Mouse (Mus musculus): ENCODE measurements around the gene Mymk. TPM values are rescaled to one million over a fixed set of nuclear protein-coding genes. Genes with fewer than 3 reads are reported as not detected.

The Mymk gene
- polyA plus RNA-seq, 1 experiment from 2014 or later: 1.3 TPM

DNA sequence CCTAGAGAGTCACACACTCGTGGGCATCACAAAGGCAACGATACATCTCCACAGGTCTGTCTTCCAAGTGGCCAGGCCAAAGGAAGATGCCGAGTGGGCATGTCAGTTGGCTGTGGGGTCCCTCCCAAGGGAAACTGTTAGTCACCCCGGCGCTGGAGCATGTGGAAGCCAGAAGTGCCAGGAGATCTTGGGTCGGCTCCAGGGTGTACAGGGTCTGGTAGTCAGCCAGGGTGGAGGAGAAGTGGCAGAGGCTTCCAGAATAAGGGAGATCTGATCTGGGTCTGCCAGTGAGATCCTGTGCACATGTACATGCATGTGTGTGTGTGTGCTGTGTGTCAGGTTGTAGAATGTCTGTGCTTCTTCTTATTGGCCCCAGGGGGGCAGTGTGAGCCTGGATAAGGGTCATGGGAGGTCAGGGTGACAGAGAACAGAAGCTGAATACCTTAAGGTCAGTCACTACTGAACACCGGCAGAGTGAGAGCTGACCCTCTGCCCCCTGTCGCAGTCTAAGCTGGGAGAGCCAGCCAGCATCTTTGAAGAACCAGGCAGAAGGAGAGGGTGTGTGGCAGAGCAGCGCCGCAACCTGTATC lies 5.8 kb upstream of the Mymk start:
- no peak for ATAC-seq (ENCODE audit: low read depth)

DNA sequence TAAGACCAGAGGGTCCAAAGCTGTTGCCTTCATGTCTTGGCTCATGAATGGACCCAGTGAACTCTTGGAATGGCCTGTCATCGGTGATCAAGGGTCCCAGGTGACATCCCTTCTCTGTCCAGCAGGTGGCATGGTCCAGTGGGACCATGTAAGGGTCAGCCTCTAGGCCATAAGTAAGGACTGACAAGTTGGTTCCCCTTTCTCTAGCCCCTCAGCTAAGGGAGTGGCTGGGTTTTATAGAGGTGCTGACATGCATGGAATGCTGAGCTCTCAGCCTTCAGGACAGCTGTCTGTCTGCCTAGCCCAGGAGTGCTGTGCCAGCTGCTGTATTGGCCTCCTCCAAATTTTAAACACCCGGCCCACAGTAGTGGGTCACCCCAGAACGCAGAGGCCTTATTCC lies 3.5 kb upstream of the Mymk start:
- H3K27me3 ChIP-seq: no peaks in the 10 kb centered on the region; the same call in 1 of the 2 replicates
- H3K4me2 ChIP-seq: no peak overlapping the region
- no peak for ATAC-seq (ENCODE audit: low read depth)
- H3K9me3 ChIP-seq: no peaks in the 10 kb centered on the region
- no peak overlapping the region for H3K4me3 ChIP-seq
- peaks cover 43% of the 10 kb centered on the region for H3K4me1 ChIP-seq (replicated peaks)
- no peaks in the 10 kb centered on the region for H3K36me3 ChIP-seq
- 69% methylated on average over 3 of the region's 3 CpGs for WGBS
- no peak overlapping the region for H3K9ac ChIP-seq
- no peak overlapping the region for H3K27ac ChIP-seq (replicated peaks)

More for the DNA sequence above, 5.8 kb upstream of the Mymk start:
- Histone ChIP-seq H3K36me3 (no peaks in the 10 kb centered on the region), H3K4me3 (no peak overlapping the region), H3K9ac (no peak overlapping the region), H3K4me2 (no peak overlapping the region), H3K4me1 (replicated peaks) (peaks cover 36% of the 10 kb centered on the region), H3K27ac (replicated peaks) (no peak overlapping the region), H3K9me3 (no peaks in the 10 kb centered on the region), H3K27me3 (no peaks in the 10 kb centered on the region; the same call in 1 of the 2 replicates)
- 64% methylated on average over 10 of the region's 10 CpGs for WGBS

DNA sequence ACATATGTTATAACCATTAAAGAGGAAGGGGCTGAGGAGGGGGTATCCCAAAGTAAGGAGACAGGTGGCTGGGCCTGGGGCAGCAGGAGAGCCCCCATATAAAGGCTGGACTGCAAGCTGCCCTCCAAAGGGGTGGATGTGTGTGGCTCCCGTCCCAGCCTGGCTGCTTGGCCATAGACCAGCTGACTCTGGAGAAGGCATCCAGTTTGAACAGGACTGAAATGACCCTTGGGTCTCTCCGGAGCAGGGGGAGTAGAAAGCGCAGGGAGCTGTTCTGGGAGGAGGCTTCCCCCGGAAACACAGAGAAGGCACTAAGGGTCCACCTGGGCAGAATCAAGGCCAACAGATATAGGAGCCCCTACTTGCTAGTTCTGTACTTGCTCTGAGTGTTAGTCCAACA lies 2.8 kb upstream of the Mymk start:
- Histone ChIP-seq H3K4me3 (no peak overlapping the region), H3K9ac (no peak overlapping the region), H3K4me1 (replicated peaks) (peaks cover 41% of the 10 kb centered on the region), H3K9me3 (no peaks in the 10 kb centered on the region), H3K4me2 (no peak overlapping the region), H3K27ac (replicated peaks) (no peak overlapping the region), H3K27me3 (no peaks in the 10 kb centered on the region; the same call in 1 of the 2 replicates), H3K36me3 (no peaks in the 10 kb centered on the region)
- no peak for ATAC-seq (ENCODE audit: low read depth)
- WGBS: 88% methylated on average over 4 of the region's 4 CpGs

- Histone ChIP-seq H3K27me3 (no peaks in the 10 kb centered on the region; the same call in 1 of the 2 replicates), H3K9me3 (no peaks in the 10 kb centered on the region), H3K4me2 (no peak overlapping the region), H3K27ac (replicated peaks) (no peak overlapping the region), H3K4me1 (replicated peaks) (peaks cover 27% of the 10 kb centered on the region), H3K9ac (no peak overlapping the region), H3K4me3 (no peak overlapping the region), H3K36me3 (no peaks in the 10 kb centered on the region)
- WGBS: 75% methylated on average over 4 of the region's 4 CpGs
- no peak for ATAC-seq (ENCODE audit: low read depth)
Observed at GRCm38 (mm10) chr2:27073407-27073806, 1.4 kb upstream of the Mymk start.

- Histone ChIP-seq H3K27me3 (no peaks in the 10 kb centered on the region; the same call in 1 of the 2 replicates), H3K9me3 (no peaks in the 10 kb centered on the region), H3K9ac (no peak overlapping the region), H3K4me2 (no peak overlapping the region), H3K36me3 (no peaks in the 10 kb centered on the region), H3K27ac (replicated peaks) (0 out of 2 replicates have a peak overlapping the region, but pooled peaks have one; percentile 13), H3K4me1 (replicated peaks) (peaks cover 23% of the 10 kb centered on the region), H3K4me3 (no peak overlapping the region)
- WGBS: 39% methylated on average over 4 of the region's 4 CpGs
- ATAC-seq (ENCODE audit: low read depth): peak; percentile 61; the same call in 1 of the 2 replicates
Observed at GRCm38 (mm10) chr2:27071137-27071536, 842 bp downstream of the Mymk start.

- no peak overlapping the region for H3K4me2 ChIP-seq
- WGBS: 82% methylated on average over 2 of the region's 2 CpGs
- H3K27me3 ChIP-seq: no peaks in the 10 kb centered on the region; the same call in 1 of the 2 replicates
- H3K4me1 ChIP-seq (replicated peaks): peaks cover 23% of the 10 kb centered on the region
- no peak overlapping the region for H3K4me3 ChIP-seq
- H3K9me3 ChIP-seq: no peaks in the 10 kb centered on the region
- no peak for ATAC-seq (ENCODE audit: low read depth)
- H3K27ac ChIP-seq (replicated peaks): no peak overlapping the region
- no peak overlapping the region for H3K9ac ChIP-seq
- H3K36me3 ChIP-seq: no peaks in the 10 kb centered on the region
Observed at GRCm38 (mm10) chr2:27070247-27070813, 1.6 kb downstream of the Mymk start.

GRCm38 (mm10) chr2:27069646-27070045 lies 2.3 kb downstream of the Mymk start:
- H3K4me3 ChIP-seq: no peak overlapping the region
- H3K4me2 ChIP-seq: no peak overlapping the region
- H3K36me3 ChIP-seq: no peaks in the 10 kb centered on the region
- H3K9ac ChIP-seq: no peak overlapping the region
- 40% methylated on average over 3 of the region's 3 CpGs for WGBS
- H3K27me3 ChIP-seq: no peaks in the 10 kb centered on the region; the same call in 1 of the 2 replicates
- no peak overlapping the region for H3K27ac ChIP-seq (replicated peaks)
- H3K4me1 ChIP-seq (replicated peaks): peaks cover 23% of the 10 kb centered on the region
- H3K9me3 ChIP-seq: no peaks in the 10 kb centered on the region
- no peak for ATAC-seq (ENCODE audit: low read depth)

DNA sequence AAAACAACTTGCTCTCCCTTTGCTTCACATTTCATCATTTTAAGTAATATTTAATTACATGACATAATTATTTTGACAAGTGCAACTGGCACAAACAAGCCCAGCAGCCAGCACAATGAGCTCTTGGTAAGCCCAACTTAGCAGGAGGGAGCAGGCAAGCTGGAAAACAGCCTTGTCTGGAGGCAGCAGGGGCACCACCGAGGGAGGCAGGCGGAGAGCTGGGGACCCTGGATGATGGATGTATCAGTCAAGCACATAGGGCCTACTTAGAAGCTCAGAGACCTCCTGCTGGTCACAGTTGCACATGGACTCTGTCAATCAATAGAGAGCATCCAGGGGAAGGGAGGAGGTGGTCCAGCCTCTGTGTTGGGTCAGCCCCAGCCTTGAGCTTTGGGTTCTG lies 4.0 kb downstream of the Mymk start:
- Histone ChIP-seq H3K9ac (no peak overlapping the region), H3K27me3 (no peaks in the 10 kb centered on the region; the same call in 1 of the 2 replicates), H3K9me3 (no peaks in the 10 kb centered on the region), H3K36me3 (no peaks in the 10 kb centered on the region), H3K4me1 (replicated peaks) (peaks cover 23% of the 10 kb centered on the region), H3K27ac (replicated peaks) (no peak overlapping the region), H3K4me2 (no peak overlapping the region), H3K4me3 (no peak overlapping the region)
- WGBS: 28% methylated on average over 2 of the region's 2 CpGs
- no peak for ATAC-seq (ENCODE audit: low read depth)

- Histone ChIP-seq H3K4me1 (replicated peaks) (peaks cover 23% of the 10 kb centered on the region), H3K4me3 (no peak overlapping the region), H3K9me3 (no peaks in the 10 kb centered on the region), H3K27ac (replicated peaks) (no peak overlapping the region), H3K9ac (no peak overlapping the region), H3K36me3 (no peaks in the 10 kb centered on the region), H3K4me2 (no peak overlapping the region), H3K27me3 (no peaks in the 10 kb centered on the region)
- no peak for ATAC-seq (ENCODE audit: low read depth)
- WGBS: 87% methylated on average over 2 of the region's 2 CpGs
Observed at GRCm38 (mm10) chr2:27067124-27067523, 4.9 kb downstream of the Mymk start.

DNA sequence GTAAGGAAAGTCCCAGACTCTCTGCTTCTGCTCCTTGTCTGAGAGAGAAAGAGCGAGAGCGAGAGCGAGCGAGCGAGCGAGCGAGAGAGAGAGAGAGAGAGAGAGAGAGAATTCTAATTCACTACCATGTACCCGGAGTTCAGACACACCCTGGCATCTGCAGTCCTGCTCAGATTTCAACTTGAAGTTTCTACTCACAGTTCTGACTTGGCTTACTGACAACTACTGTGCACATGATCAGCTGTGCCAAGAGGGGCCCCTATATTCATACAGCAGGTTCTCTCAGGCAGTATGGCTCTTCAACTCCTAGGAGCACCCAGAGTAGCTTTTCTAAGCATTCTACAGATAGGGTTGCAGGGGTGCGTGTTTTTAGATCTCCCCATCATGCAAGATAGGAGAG lies 12.8 kb downstream of the Mymk start:
- 78% methylated on average over 9 of the region's 9 CpGs for WGBS
- ATAC-seq (ENCODE audit: low read depth): no peak
- H3K27ac ChIP-seq (replicated peaks): no peak overlapping the region

DNA sequence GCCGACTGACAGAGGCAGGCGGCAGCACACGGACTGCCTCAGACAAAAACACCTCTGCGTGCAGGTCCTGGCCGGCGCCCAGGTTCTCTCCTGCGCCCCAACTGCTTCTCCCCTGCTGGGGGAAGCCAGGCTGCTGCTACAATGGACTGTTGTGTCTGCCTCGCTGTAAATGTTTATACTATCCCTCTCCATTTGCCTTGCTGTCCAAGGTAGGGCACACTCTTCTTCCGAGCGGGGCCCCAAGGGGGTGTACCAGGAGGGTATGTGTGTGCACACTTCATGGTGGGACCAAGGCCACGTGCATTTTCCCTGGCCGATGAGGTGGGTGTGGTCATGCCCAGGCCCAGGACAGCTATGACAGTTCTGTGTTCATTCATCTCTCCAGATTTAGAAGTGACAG lies 13.2 kb downstream of the Mymk start:
- WGBS: 16% methylated on average over 12 of the region's 12 CpGs
- H3K4me1 ChIP-seq (replicated peaks): peaks cover 15% of the 10 kb centered on the region
- no peak overlapping the region for H3K4me2 ChIP-seq
- H3K9ac ChIP-seq: no peak overlapping the region
- H3K9me3 ChIP-seq: no peaks in the 10 kb centered on the region
- H3K27me3 ChIP-seq: no peaks in the 10 kb centered on the region
- no peak for ATAC-seq (ENCODE audit: low read depth)
- no peaks in the 10 kb centered on the region for H3K36me3 ChIP-seq
- H3K27ac ChIP-seq (replicated peaks): no peak overlapping the region
- no peak overlapping the region for H3K4me3 ChIP-seq

More for the DNA sequence above, 12.8 kb downstream of the Mymk start:
- Histone ChIP-seq H3K27me3 (no peaks in the 10 kb centered on the region), H3K4me3 (no peak overlapping the region), H3K36me3 (no peaks in the 10 kb centered on the region), H3K4me2 (no peak overlapping the region), H3K9ac (no peak overlapping the region), H3K9me3 (no peaks in the 10 kb centered on the region), H3K4me1 (replicated peaks) (peaks cover 15% of the 10 kb centered on the region)

- Histone ChIP-seq H3K27me3 (no peaks in the 10 kb centered on the region), H3K36me3 (no peaks in the 10 kb centered on the region), H3K9ac (no peak overlapping the region), H3K9me3 (no peaks in the 10 kb centered on the region), H3K4me1 (replicated peaks) (peaks cover 15% of the 10 kb centered on the region), H3K27ac (replicated peaks) (0 out of 2 replicates have a peak overlapping the region, but pooled peaks have one; percentile 18), H3K4me3 (no peak overlapping the region), H3K4me2 (no peak overlapping the region)
- WGBS: 31% methylated on average over 4 of the region's 4 CpGs
- no peak for ATAC-seq (ENCODE audit: low read depth)
Observed at GRCm38 (mm10) chr2:27058251-27058650, 13.7 kb downstream of the Mymk start.

- Histone ChIP-seq H3K4me3 (no peak overlapping the region), H3K4me1 (replicated peaks) (no peaks in the 10 kb centered on the region), H3K27ac (replicated peaks) (no peak overlapping the region), H3K27me3 (no peaks in the 10 kb centered on the region), H3K9ac (no peak overlapping the region), H3K36me3 (no peaks in the 10 kb centered on the region), H3K4me2 (no peak overlapping the region), H3K9me3 (no peaks in the 10 kb centered on the region)
- no peak for ATAC-seq (ENCODE audit: low read depth)
- 48% methylated on average over 6 of the region's 6 CpGs for WGBS
Observed at GRCm38 (mm10) chr2:27049408-27049807, 22.6 kb downstream of the Mymk start.

Measured in neural tube, embryonic 13.5 days (tissue).